16 mouse cellular contexts compared by ENCODE assay signal in genomic region chr10:12827778-12828177, GRCm38 (mm10). TPM values are rescaled to one million over a fixed set of nuclear protein-coding genes. Genes with fewer than 3 reads are reported as not detected.
A peak's percentile ranks its signal among the peaks of the same experiment; 100 is the strongest.
DNase-seq lines count a peak whose midpoint lies in the region; ATAC-seq and TF ChIP-seq lines count a peak whose summit lies in the region.
"Had no signal": no experiment of that assay in that cellular context is flagged by ENCODE, and none has a peak within 500 bp of the region (broad histone marks: within the 10 kb centered on the region; RNA-seq: fewer than 3 reads in every experiment).

No protein-coding gene starts in this region.

- peaks cover 47% of the 10 kb centered on the region for H3K4me1 ChIP-seq in heart, embryonic 15.5 days (replicated peaks)
- H3K4me1 ChIP-seq in lung, embryonic 15.5 days: peaks cover 51% of the 10 kb centered on the region
- H3K4me1 ChIP-seq in kidney, postnatal 0 days (replicated peaks; ENCODE audit: insufficient read depth, low read length): peaks cover 11% of the 10 kb centered on the region; the same call in 1 of the 2 replicates
- peaks cover 13% of the 10 kb centered on the region; the same call in 1 of the 2 replicates for H3K4me1 ChIP-seq in stomach, embryonic 15.5 days
- H3K4me1 ChIP-seq: forebrain, embryonic 12.5 days; hindbrain, embryonic 13.5 days; midbrain, embryonic 12.5 days had no signal

- no peak for TF ChIP-seq CTCF in kidney, postnatal 0 days (IDR thresholded peaks at IDR 0.05; ENCODE audit: low read depth)

- no peak overlapping the region for H3K4me3 ChIP-seq in heart, embryonic 15.5 days
- H3K4me3 ChIP-seq in lung, embryonic 15.5 days: no peak overlapping the region
- no peak overlapping the region for H3K4me3 ChIP-seq in kidney, postnatal 0 days (replicated peaks; ENCODE audit: low read depth, low read length)
- H3K4me3 ChIP-seq in stomach, embryonic 15.5 days (replicated peaks): no peak overlapping the region
- H3K4me3 ChIP-seq: embryonic facial prominence, embryonic 12.5 days; forebrain, embryonic 12.5 days; hindbrain, embryonic 13.5 days; midbrain, embryonic 12.5 days; myocyte had no signal

- no peaks in the 10 kb centered on the region for H3K9me3 ChIP-seq in heart, embryonic 15.5 days (replicated peaks)
- H3K9me3 ChIP-seq in lung, embryonic 15.5 days: no peaks in the 10 kb centered on the region
- H3K9me3 ChIP-seq in kidney, postnatal 0 days (replicated peaks; ENCODE audit: low read length): no peaks in the 10 kb centered on the region
- H3K9me3 ChIP-seq in stomach, embryonic 15.5 days: no peaks in the 10 kb centered on the region
- H3K9me3 ChIP-seq: embryonic facial prominence, embryonic 12.5 days; forebrain, embryonic 12.5 days; hindbrain, embryonic 13.5 days; midbrain, embryonic 12.5 days had no signal

- 12% methylated on average over 4 of the region's 4 CpGs for WGBS in heart, embryonic 15.5 days
- WGBS in lung, embryonic 15.5 days: 21% methylated on average over 4 of the region's 4 CpGs
- WGBS in kidney, postnatal 0 days: 51% methylated on average over 4 of the region's 4 CpGs
- 36% methylated on average over 4 of the region's 4 CpGs for WGBS in stomach, embryonic 15.5 days

- H3K4me2 ChIP-seq in heart, embryonic 15.5 days: peak overlapping the region; percentile 19; the same call in 1 of the 2 replicates
- H3K4me2 ChIP-seq in lung, embryonic 15.5 days: 0 out of 2 replicates have a peak overlapping the region, but pooled peaks have one; percentile 43
- no peak overlapping the region for H3K4me2 ChIP-seq in kidney, postnatal 0 days (ENCODE audit: low read length)
- H3K4me2 ChIP-seq in stomach, embryonic 15.5 days: no peak overlapping the region
- H3K4me2 ChIP-seq: embryonic facial prominence, embryonic 12.5 days; forebrain, embryonic 12.5 days; hindbrain, embryonic 13.5 days; midbrain, embryonic 12.5 days had no signal

- H3K27ac ChIP-seq in heart, embryonic 15.5 days: peak overlapping the region; percentile 56
- H3K27ac ChIP-seq in lung, embryonic 15.5 days: peak overlapping the region; percentile 79
- peak overlapping the region; percentile 52; the same call in 1 of the 2 replicates for H3K27ac ChIP-seq in kidney, postnatal 0 days
- peak overlapping the region; percentile 80 for H3K27ac ChIP-seq in stomach, embryonic 15.5 days
- H3K27ac ChIP-seq: embryonic facial prominence, embryonic 12.5 days; forebrain, embryonic 12.5 days; hindbrain, embryonic 13.5 days; midbrain, embryonic 12.5 days had no signal

- DNase-seq in heart, adult 8-10 months (ENCODE audit: low spot score): no peak
- no peak for DNase-seq in lung, postnatal 25 days (ENCODE audit: low spot score)
- DNase-seq in kidney, postnatal 0 days (ENCODE audit: low spot score): no peak
- no peak for DNase-seq in embryo, embryonic 10 days (ENCODE audit: low spot score)
- DNase-seq: right cerebral cortex, adult 18-20 months; thymus, adult 2 months had no signal

- no peak for ATAC-seq in heart, embryonic 15.5 days (replicated peaks; ENCODE audit: insufficient number of reproducible peaks, insufficient read depth, low FRiP score, low read depth)
- no peak for ATAC-seq in lung, embryonic 15.5 days (ENCODE audit: borderline replicate concordance, extremely low read depth, low FRiP score, low TSS enrichment)
- no peak for ATAC-seq in kidney, postnatal 0 days (replicated peaks; ENCODE audit: low FRiP score, low read depth)
- ATAC-seq in stomach, embryonic 15.5 days (ENCODE audit: insufficient read depth, low FRiP score, low read depth): no peak
- ATAC-seq: activated CD4-positive, CD25-positive, alpha-beta regulatory T cell, adult 4 months; CD4-positive, CD25-positive, alpha-beta regulatory T cell, adult 4 months had no signal

- H3K27me3 ChIP-seq in heart, embryonic 15.5 days: no peaks in the 10 kb centered on the region
- no peaks in the 10 kb centered on the region for H3K27me3 ChIP-seq in lung, embryonic 15.5 days
- no peaks in the 10 kb centered on the region for H3K27me3 ChIP-seq in kidney, postnatal 0 days (ENCODE audit: insufficient read depth, low read length)
- no peaks in the 10 kb centered on the region for H3K27me3 ChIP-seq in stomach, embryonic 15.5 days (replicated peaks)
- H3K27me3 ChIP-seq: embryonic facial prominence, embryonic 12.5 days; forebrain, embryonic 12.5 days; hindbrain, embryonic 13.5 days; midbrain, embryonic 12.5 days had no signal

- no peak overlapping the region for H3K9ac ChIP-seq in heart, embryonic 15.5 days
- no peak overlapping the region for H3K9ac ChIP-seq in lung, embryonic 15.5 days
- no peak overlapping the region for H3K9ac ChIP-seq in kidney, postnatal 0 days (ENCODE audit: low read depth, low read length)
- H3K9ac ChIP-seq in stomach, embryonic 15.5 days: no peak overlapping the region
- H3K9ac ChIP-seq: embryonic facial prominence, embryonic 12.5 days; forebrain, embryonic 12.5 days; hindbrain, embryonic 13.5 days; midbrain, embryonic 12.5 days had no signal

- H3K36me3 ChIP-seq in heart, embryonic 15.5 days: no peaks in the 10 kb centered on the region
- H3K36me3 ChIP-seq in lung, embryonic 15.5 days: no peaks in the 10 kb centered on the region
- no peaks in the 10 kb centered on the region for H3K36me3 ChIP-seq in kidney, postnatal 0 days (ENCODE audit: insufficient read depth, low read length)
- H3K36me3 ChIP-seq in stomach, embryonic 15.5 days: no peaks in the 10 kb centered on the region
- H3K36me3 ChIP-seq: embryonic facial prominence, embryonic 12.5 days; forebrain, embryonic 12.5 days; hindbrain, embryonic 13.5 days; midbrain, embryonic 12.5 days had no signal

RNA-seq across cellular contexts. Expression of gene Utrn, which starts 41.4 kb away (rescaled TPM):
- 58.8 and 67.5 TPM in 2 replicates for polyA plus RNA-seq in heart, embryonic 15.5 days (2015; fragmentation: Nextera tagmentation; extraction: Ambion mirVana)
- 10 to 100 TPM; 59.3 to 75.7 (median 71.0) TPM for total RNA-seq in heart, adult 8-10 months (2022)
- polyA plus RNA-seq in lung, embryonic 15.5 days (2015; fragmentation: Nextera tagmentation; extraction: Ambion mirVana): 62.6 and 78.8 TPM in 2 replicates
- 59.0 and 69.6 TPM in 2 replicates for polyA plus RNA-seq in kidney, postnatal 0 days (2015; fragmentation: Nextera tagmentation; extraction: Ambion mirVana)
- polyA plus RNA-seq in stomach, embryonic 15.5 days (2015; fragmentation: Nextera tagmentation; extraction: Ambion mirVana): 68.1 and 72.2 TPM in 2 replicates

Comparison
In these comparisons a context has a peak if more than half of its experiments do, and no peak if none do; other contexts are left out.
1. H3K4me2 ChIP-seq: peak in heart, embryonic 15.5 days (single experiment) and lung, embryonic 15.5 days (single experiment); none in kidney, postnatal 0 days (single experiment) and stomach, embryonic 15.5 days (single experiment).
2. Peak in every context shown above with its lines, with median percentiles within 50 percentile points of each other: H3K27ac ChIP-seq.